Mouse (Mus musculus) ES-CJ7 (cell line): ENCODE measurements around the gene Snx29.
A peak's percentile ranks its signal among the peaks of the same experiment; 100 is the strongest.
"Not testable (repeated sequence)": the region's sequence is repeated elsewhere in the genome, so short reads cannot be mapped to it uniquely, and the experiment has no call there.

Experiments
- DNase-seq: peaks from one replicate; pipeline ENCODE4 v3.0.0; 2011; ENCODE audit warnings: low read depth, low spot score

The Snx29 gene

DNA sequence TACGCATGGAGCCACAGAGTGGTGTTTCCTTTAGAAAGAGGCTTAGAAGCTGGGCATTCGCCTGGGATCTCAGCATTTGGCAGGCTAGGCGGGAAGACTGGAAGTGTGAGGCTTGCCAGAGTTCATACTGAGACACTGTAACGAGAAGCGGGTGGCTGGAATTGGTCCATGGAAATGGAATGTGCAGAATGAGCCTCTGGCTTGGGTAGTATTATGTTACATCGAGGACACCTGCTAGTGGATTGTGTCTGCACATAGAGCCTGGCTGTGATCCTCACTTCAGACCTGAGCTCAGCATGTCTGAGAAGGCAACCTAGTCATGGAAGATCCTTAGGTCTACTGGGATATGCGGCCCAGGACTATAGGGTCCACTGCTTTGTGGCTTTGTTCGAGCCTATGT lies 209.9 kb downstream of the Snx29 start:
- DNase-seq, result no peak

DNA sequence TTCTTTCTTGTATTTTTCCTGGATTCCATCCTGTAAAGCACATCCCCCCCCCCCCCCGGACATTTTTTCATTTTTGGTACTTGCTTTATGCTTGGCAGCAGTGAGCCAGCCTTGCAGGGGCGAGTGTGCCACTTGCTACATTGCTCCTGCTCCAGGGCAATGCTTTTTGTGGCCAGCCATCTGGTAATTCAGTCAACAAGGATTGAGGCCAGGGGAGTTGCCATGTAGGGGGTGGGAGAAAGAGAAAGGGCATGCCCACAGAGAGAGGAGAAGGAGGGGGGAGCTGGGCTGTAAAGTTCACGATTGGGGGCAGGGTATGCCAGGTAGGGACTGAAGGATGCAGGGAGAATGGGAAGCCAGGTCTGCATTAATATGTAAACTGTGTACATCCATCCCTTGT lies 210.7 kb downstream of the Snx29 start:
- DNase-seq, result no peak

DNA sequence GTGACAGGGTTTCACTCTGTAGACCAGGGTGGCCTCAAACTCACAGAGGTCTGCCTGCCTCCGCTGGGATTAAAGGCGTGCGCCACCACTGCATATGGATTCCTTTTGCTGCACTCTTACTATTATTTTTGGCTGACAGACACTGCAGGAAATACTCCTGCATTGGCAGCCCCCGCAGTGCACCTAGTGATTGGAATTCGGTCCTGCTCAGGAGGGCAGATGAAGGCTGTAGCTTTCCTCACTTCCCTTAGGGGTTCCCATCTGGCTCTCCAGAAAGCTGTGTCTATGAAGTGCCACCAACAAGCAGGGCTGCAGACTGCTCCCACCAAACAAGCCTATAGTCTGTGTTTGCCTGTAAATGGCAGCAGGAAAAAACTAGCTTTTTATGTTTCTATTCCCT lies 215.0 kb downstream of the Snx29 start:
- no peak for DNase-seq

DNA sequence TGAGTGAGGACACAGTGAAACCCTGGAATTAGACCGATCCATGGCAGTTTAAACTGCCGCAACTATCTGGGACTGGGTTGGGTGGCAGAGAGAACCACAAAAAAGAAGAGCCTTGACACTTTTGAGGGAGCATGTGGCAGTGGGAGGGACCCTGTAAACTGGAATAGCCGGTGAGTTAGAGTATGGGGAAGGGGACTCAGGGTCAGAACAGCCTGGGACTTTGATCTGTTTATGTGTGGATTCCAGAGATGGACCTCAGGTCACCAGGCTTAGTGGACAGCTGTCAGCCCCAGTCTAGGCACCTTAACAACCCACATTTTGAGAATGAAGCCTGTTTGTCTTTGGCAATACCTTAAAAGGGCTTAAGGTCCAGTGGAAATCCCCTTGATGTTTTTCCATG lies 215.5 kb downstream of the Snx29 start:
- no peak for DNase-seq

DNA sequence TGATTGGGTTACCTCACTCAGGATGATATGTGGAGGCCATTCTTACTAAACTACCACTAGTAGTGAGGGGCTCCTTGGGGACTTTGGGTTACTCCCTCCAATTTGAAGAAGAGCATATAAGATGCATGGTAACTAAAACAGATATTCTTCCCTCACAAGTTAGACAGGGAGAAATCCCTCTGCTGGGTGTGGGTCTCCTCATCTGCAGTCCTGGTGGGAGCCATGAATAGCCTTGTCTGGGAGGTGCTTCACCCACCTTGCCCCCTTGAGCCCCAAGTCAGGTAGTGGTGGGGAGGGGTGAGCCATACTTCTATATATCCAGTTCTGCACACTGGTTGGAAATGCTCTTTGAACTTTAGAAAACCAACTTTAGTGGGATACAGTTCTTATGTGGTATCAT lies 218.3 kb downstream of the Snx29 start:
- no peak for DNase-seq

DNA sequence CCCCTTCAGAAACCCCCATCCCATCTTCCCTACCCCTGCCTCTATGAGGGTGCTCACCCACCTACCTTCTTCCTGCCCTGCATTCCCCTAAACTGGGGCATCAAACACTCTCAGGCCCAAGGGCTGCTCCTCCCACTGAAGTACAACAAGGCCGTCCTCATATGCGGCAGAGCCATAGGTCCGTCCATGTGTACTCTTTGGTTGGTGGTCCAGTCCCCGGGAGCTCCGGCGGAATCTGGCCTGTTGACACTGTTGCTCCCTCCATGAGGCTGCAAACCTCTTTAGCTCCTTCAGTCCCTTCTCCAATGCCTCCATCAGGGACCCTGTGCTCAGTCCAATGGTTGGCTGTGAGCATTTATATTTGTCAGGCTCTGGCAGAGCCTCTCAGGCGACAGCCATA lies 219.1 kb downstream of the Snx29 start:
- DNase-seq, result no peak

DNA sequence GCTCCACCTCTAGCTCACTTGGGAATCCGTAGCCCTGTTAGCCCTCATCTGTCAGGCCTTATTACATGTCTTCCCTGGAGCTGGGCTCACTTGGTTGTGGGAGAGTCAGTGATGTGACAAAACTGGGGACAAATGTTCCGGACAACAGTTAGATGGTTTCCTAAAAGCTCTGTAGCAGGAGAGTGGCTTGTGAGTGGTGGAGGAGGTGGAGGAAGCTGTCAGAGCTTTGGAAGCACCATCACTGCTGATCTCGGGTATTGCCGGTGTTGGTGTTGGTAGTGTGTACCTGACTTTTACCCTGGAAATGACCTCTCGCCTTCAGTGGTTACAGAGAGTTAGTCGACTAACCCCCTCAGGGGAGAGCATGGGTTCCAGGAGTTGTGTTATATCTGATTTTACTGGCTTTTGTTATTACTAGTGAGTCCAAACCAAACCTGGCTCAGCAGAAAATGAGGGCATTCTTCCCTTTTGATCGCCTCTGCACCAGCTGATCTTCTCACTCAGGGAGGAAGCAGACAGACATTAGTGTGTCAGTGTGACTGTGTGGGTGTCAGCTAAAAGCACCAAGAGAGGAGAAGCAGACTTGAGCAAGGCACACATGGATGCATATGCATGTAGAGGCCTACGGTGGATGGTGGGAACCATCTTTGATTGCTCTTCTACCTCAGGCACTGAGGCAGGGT lies 227.5 kb downstream of the Snx29 start:
- DNase-seq, result no peak

DNA sequence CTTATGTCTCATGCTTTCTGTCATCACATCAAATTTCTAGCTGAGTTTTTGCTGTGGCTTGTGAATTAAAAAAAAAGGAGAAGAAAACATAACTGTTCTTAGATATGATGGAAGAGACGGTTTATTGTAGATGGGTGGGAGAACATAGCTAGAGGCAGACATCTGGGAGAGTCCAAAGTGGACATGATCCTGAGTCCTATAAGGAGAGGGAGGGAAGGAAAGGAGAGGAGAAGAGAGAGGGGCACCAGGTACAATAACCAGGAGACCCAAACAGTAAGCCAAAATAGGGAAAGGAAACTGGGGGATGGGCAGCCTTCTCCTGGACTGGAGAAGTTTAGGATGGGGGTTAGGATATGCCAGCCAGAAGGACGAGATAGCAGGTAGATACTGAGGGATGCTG lies 239.0 kb downstream of the Snx29 start:
- no peak for DNase-seq

DNA sequence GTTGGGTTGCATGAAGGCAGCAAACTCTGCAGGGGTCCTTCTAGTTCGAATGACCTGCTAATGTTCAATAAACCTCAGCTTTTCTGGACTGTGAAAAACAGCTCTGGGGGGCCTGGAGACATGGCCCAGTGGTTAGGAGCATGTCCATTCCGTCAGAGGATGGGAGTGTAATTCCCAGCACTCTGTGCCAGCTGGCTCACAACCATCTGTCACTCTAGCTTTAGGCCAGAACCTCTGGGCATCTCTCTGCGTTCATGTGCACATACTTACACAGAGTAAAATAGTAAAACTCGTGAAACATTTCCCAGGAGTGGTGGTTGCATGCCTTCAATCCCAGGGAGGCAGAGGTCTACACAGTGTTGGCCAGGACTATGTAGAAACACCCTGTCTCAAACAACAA lies 241.1 kb downstream of the Snx29 start:
- no peak for DNase-seq

DNA sequence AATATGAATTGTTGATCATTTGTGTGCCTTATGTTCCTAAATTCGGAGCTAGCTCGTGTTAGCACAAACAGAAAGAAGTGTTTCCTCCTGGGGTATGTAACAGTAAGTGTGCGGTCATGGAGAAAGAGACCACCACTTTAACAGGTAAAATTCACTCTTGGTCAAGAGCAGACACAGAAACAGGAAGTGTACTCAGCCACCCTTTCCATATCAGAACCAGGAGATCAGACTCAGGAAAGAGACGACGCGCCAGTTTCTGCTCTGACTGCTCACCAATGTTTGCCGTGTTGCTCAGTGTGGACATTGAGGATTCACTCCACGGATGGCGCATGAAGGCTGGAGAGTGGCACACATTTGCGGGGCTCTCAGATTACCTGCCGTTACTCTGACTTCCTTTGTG lies 242.4 kb downstream of the Snx29 start:
- no peak for DNase-seq

DNA sequence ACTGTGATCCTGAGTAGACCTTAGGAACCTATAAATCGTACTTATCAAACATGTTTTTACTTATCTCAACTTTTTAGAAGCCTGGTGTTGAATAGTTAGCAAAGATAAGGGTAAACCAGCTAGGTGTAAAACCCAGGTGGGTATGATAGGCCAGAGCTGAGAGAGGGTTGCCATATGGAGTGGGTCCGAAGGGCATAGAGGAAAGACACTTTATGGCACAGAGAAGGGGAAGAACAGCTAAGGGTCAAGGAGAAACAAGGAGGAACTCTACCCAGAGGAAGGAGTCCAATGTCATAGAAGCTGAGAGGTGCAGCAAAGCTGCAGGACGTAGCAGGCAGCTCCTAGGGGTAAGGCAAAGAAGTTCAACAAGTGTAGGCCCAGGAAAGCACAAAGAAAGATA lies 244.9 kb downstream of the Snx29 start:
- no peak for DNase-seq

DNA sequence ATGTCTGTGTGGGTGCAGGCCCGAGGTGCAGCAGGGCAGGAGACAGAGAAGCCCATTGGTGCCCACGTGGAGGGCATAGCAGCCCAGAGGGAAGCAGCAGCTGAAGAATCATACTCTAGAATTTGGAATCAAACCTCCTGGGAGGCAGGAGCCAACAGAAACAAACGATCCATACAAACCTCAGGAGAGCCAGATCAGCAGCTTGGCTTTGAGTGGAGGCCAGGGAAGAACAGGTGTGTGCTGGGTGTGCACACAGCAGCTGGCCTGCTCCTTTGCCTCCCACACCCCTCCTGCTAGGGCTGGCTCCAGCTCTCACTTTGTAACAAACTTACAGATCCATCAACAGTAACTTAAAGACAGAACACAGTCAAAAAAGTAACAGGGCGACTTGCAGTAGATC lies 245.4 kb downstream of the Snx29 start:
- DNase-seq, result no peak

DNA sequence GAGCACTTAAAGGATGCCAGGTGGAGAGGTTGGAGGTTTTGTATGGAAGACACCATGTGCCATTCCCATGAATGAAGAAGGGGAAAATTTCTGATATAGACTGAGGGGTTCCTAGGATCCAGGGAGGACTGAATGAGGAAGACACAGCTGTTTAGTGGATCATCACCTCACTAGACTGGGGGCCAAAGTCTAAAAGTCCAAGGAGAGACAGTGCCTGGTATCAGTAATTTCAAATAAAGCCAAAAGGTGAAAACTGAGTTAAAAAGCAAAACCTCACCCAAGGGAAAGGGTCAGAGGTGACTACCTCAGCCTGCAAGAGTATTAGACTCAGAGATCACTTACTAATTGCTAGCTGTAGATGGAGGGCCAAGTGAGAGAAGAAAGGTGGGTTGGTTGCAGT lies 245.9 kb downstream of the Snx29 start:
- no peak for DNase-seq

DNA sequence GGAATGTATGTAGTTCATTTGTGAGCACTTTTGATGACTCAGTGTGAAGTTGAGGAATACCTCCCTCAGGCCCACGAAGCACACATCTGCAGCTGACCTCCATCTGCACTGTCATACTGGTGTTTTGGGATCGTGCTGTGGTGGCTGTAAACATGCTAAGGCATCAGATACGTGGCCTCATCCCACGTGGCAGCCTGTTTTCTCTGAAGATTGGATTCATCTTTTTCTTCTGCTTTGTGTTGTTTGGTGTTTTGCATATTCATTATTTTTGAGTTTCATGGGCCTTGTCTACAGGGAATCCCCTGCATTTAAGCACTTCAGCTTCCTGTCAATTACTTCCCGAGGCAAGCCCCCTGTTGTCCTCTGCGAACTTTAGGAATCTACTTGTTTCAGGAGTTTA lies 246.4 kb downstream of the Snx29 start:
- DNase-seq, result no peak

DNA sequence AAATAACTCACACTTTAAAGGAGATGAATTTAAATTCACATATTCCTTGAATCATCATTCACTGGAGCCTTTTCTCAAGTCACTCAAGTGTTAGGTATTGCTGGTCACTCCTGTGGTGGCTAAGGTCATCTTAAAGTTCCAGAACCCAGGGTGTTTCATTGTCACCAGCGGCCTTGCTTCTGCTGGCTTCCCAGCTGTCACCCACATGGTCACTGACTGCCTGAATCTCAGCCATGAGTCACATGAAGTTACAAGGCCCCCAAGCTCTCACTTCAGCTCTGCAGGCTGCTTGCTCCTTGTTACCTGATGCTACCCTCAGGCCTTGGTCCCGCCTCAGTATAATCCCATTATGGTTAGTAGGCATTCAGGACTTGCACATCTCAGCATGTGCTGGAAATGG lies 247.4 kb downstream of the Snx29 start:
- DNase-seq, result no peak

DNA sequence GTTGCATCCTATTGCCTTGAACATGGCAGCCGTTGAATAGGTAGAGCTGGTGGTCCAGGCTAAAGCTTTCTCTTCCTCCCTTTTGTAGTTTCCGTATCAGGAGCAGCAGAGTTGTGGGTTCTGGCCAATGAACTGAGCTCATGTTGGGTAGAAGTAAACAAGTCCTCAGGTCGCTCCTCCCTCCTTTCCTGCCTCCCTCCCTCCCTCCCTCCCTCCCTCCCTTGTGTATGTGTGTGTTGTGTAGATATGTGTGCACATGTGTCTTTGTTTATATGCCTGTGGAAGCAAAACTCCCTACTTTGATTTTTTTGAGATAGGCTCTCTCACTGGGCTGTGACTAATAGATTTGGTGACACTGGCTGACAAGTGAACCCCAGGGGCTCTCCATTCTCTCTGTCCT lies 251.8 kb downstream of the Snx29 start:
- no peak for DNase-seq

DNA sequence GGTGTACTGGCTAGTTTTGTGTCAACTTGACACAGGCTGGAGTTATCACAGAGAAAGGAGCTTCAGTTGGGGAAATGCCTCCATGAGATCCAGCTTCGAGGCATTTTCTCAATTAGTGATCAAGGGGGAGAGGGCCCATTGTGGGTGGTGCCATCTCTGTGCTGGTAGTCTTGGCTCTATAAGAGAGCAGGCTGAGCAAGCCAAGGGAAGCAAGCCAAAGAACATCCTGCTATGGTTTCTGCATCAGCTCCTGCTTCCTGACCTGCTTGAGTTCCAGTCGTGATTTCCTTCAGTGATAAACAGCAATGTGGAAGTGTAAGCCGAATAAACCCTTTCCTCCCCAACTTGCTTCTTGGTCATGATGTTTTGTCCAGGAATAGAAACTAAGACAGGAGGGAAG lies 253.0 kb downstream of the Snx29 start:
- DNase-seq, result not testable (repeated sequence)

DNA sequence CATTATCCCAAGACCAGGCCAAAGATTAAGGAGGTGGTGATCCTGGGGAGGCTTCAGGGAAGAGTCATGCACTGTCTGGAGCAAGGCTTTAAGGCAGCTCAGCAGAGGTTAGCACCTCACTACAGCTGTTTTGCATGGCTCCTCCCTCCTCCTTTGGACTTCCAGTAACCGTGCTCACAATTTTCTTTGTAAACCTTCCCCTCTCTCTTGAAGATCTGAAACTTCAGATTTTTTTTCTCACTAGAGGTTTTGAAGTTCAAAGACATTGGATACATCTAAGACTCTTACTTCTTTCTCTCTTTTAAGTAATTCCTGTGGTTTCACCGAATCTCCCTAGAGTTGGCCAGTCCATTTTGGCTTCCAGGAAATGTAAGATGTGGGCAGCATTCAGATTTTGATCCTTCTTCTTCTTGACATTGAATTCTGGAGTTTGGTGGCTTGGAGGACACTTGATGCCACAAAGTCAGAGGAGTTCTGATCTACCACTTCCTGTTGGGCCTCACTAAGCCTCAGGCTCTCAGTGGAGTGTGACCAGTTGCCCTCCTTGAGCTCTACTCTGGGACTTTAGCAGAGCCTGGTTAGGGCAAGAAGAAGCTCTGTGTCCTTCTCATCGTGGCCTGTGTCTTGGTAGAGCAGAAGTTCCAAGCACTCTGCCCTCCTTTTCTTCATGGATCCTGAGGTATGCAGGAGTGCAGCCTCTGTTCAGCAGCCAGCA lies 255.0 kb downstream of the Snx29 start:
- DNase-seq, result no peak

DNA sequence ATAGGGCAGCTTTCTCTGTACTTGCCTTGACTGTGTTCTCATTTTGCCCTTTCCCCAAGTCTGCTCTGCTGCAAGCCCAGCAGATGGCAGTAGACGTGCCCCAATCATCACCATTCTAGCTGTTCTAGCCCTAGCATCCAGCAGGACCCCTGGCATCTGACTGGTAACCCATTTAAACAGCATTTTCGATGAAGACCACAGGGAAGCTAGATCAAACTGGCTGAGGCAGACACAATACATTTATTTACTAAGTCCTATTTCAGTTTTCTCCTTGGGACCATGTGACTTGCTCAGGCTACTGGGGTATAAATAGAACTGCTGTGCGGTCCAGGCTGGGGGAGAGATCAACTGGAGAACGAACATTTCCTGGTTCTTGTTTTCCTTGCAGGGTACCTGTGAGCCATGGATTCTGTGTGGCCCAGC lies 257.0 kb downstream of the Snx29 start:
- peak; percentile 58 for DNase-seq

DNA sequence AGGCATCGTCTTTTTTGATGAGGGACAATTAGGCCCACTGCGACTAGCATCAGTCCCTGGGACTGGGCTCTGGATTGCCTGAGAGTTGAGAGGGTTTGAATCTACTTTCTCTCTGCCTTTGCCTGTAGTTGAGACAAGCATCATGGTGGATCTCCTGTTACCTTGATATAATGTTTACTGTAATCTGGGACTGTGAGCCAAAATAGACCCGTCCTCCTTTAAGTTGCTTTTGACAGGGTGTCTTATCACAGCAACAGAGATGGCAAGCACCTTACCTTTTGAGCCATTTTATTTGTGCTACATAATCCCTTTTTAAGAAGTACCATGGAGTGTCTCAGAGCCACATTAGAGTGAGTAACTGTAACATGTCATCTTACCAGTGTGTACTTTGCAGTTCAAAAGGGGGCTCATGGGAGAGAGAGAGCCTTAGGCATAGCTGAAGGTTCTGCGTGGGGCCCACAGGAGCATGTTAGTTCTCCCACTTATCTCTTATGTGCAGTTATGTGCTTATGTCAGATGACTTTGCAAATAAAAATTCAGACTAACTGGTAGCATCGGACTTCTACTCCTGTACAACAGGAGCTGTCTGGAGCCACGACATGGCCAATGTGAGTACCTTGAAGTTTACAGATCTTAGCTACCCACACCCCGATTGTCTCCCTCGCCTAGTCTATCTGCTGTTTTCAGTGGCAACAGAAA lies 261.4 kb downstream of the Snx29 start:
- no peak for DNase-seq

DNA sequence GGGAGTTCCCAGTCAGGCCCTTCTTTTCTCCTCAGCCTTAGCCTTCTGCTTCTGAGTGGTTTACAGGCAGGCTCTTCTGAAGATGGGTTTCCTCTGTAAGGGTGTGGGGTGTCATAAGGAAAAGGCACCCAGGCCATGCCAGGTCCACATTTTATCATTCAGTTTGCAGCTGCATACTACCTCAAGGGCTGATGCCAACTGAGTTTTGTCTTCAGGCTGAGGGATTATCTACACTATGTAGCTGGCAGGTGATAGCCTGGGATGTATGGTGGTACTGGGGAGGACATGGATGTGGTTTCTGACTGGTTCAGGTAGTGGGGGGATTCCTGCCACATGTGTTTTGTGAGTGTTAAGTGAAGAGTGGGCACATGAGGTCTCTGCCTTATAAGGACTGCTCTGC lies 266.0 kb downstream of the Snx29 start:
- no peak for DNase-seq

DNA sequence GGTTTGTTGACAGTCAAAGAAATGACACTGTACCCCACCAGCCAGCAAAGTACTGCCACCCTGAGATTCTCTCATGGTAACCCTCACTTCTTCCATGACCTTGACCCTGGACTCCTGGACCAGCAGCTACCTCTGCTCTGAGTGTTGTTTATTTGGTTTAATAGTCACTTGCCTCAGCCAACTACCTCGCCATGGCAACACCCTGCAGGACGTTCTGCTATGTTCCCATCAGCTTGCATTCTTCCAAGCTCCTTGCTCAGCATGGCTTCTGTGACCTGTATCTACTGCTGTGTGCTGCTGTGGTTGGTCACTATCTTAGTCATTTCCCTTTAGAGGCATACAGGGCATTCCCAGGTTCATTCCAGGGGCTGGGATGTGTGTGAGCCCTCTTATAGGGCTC lies 266.6 kb downstream of the Snx29 start:
- no peak for DNase-seq
